Mouse (Mus musculus): ENCODE results near the gene Amigo3. TPM values are rescaled to one million over a fixed set of nuclear protein-coding genes. Genes with fewer than 3 reads are reported as not detected.

Amigo3 gene
- polyA plus RNA-seq, 1 experiment from 2014 or later = 2.3 TPM

GRCm38 (mm10) chr9:108027867-108028266 is 25.1 kb upstream of the Amigo3 start:
- H3K4me3 ChIP-seq (ENCODE audit: low read depth, low read length) = no peak overlapping the region
- no peaks in the 10 kb centered on the region for H3K9me3 ChIP-seq (ENCODE audit: control insufficient read depth, low read length)
- no peak overlapping the region for H3K9ac ChIP-seq (ENCODE audit: low read depth, low read length)
- no peaks in the 10 kb centered on the region for H3K4me1 ChIP-seq (replicated peaks; ENCODE audit: control insufficient read depth, insufficient read depth, low read length)
- no peaks in the 10 kb centered on the region for H3K27me3 ChIP-seq (replicated peaks; ENCODE audit: control insufficient read depth, insufficient read depth, low read length)
- no peak overlapping the region for H3K4me2 ChIP-seq
- DNase-seq (ENCODE audit: low spot score) (no peak), ATAC-seq (replicated peaks; ENCODE audit: low FRiP score) (no peak)
- no peak overlapping the region for H3K27ac ChIP-seq (ENCODE audit: low read depth, low read length)
- WGBS = 94% methylated on average over 3 of the region's 3 CpGs
- H3K36me3 ChIP-seq (ENCODE audit: control insufficient read depth, insufficient read depth, low read length) = peaks cover 35% of the 10 kb centered on the region

GRCm38 (mm10) chr9:108032126-108032525 is 20.8 kb upstream of the Amigo3 start:
- DNase-seq (ENCODE audit: low spot score) = no peak
- H3K4me1 ChIP-seq (replicated peaks; ENCODE audit: control insufficient read depth, insufficient read depth, low read length) = peaks cover 6% of the 10 kb centered on the region
- no peak for ATAC-seq (replicated peaks; ENCODE audit: low FRiP score)
- peaks cover 24% of the 10 kb centered on the region for H3K36me3 ChIP-seq (ENCODE audit: control insufficient read depth, insufficient read depth, low read length)
- no peak overlapping the region for H3K4me3 ChIP-seq (ENCODE audit: low read depth, low read length)
- no peak overlapping the region for H3K4me2 ChIP-seq
- no peaks in the 10 kb centered on the region for H3K9me3 ChIP-seq (ENCODE audit: control insufficient read depth, low read length)
- no peak overlapping the region for H3K27ac ChIP-seq (ENCODE audit: low read depth, low read length)
- no peak overlapping the region for H3K9ac ChIP-seq (ENCODE audit: low read depth, low read length)
- WGBS = 87% methylated on average over 5 of the region's 5 CpGs
- no peaks in the 10 kb centered on the region for H3K27me3 ChIP-seq (replicated peaks; ENCODE audit: control insufficient read depth, insufficient read depth, low read length)

- Histone ChIP-seq H3K27ac (ENCODE audit: low read depth, low read length) (no peak overlapping the region), H3K9ac (ENCODE audit: low read depth, low read length) (no peak overlapping the region), H3K27me3 (replicated peaks; ENCODE audit: control insufficient read depth, insufficient read depth, low read length) (no peaks in the 10 kb centered on the region), H3K4me2 (no peak overlapping the region), H3K36me3 (ENCODE audit: control insufficient read depth, insufficient read depth, low read length) (peaks cover 16% of the 10 kb centered on the region), H3K9me3 (ENCODE audit: control insufficient read depth, low read length) (no peaks in the 10 kb centered on the region), H3K4me3 (ENCODE audit: low read depth, low read length) (no peak overlapping the region), H3K4me1 (replicated peaks; ENCODE audit: control insufficient read depth, insufficient read depth, low read length) (peaks cover 6% of the 10 kb centered on the region)
- WGBS = 96% methylated on average over 2 of the region's 2 CpGs
- ATAC-seq (replicated peaks; ENCODE audit: low FRiP score) = 0 out of 2 replicates have a peak, but pooled peaks have one; percentile 36
- no peak for DNase-seq (ENCODE audit: low spot score)
Measured at GRCm38 (mm10) chr9:108035331-108036156, 17.4 kb upstream of the Amigo3 start.

- 92% methylated on average over 8 of the region's 8 CpGs for WGBS
- H3K4me1 ChIP-seq (replicated peaks; ENCODE audit: control insufficient read depth, insufficient read depth, low read length) = peaks cover 24% of the 10 kb centered on the region
- ATAC-seq (replicated peaks; ENCODE audit: low FRiP score) (no peak), DNase-seq (ENCODE audit: low spot score) (no peak)
- no peak overlapping the region for H3K27ac ChIP-seq (ENCODE audit: low read depth, low read length)
- no peak overlapping the region for H3K4me2 ChIP-seq
- H3K4me3 ChIP-seq (ENCODE audit: low read depth, low read length) = no peak overlapping the region
- H3K9me3 ChIP-seq (ENCODE audit: control insufficient read depth, low read length) = no peaks in the 10 kb centered on the region
- H3K27me3 ChIP-seq (replicated peaks; ENCODE audit: control insufficient read depth, insufficient read depth, low read length) = no peaks in the 10 kb centered on the region
- no peak overlapping the region for H3K9ac ChIP-seq (ENCODE audit: low read depth, low read length)
- H3K36me3 ChIP-seq (ENCODE audit: control insufficient read depth, insufficient read depth, low read length) = peaks cover 28% of the 10 kb centered on the region
Measured at GRCm38 (mm10) chr9:108044751-108045492, 8.0 kb upstream of the Amigo3 start.

GRCm38 (mm10) chr9:108046582-108046981 is 6.4 kb upstream of the Amigo3 start:
- no peak for ATAC-seq (replicated peaks; ENCODE audit: low FRiP score)
- no peak overlapping the region for H3K4me2 ChIP-seq
- H3K27ac ChIP-seq (ENCODE audit: low read depth, low read length) = no peak overlapping the region
- 93% methylated on average over 4 of the region's 4 CpGs for WGBS
- no peak overlapping the region for H3K9ac ChIP-seq (ENCODE audit: low read depth, low read length)
- no peaks in the 10 kb centered on the region for H3K9me3 ChIP-seq (ENCODE audit: control insufficient read depth, low read length)
- no peak for DNase-seq (ENCODE audit: low spot score)
- H3K4me3 ChIP-seq (ENCODE audit: low read depth, low read length) = no peak overlapping the region
- peaks cover 28% of the 10 kb centered on the region for H3K4me1 ChIP-seq (replicated peaks; ENCODE audit: control insufficient read depth, insufficient read depth, low read length)
- H3K27me3 ChIP-seq (replicated peaks; ENCODE audit: control insufficient read depth, insufficient read depth, low read length) = no peaks in the 10 kb centered on the region
- peaks cover 30% of the 10 kb centered on the region for H3K36me3 ChIP-seq (ENCODE audit: control insufficient read depth, insufficient read depth, low read length)

GRCm38 (mm10) chr9:108047601-108048565 is 5.1 kb upstream of the Amigo3 start:
- Histone ChIP-seq H3K4me2 (peak overlapping the region; percentile 68), H3K27me3 (replicated peaks; ENCODE audit: control insufficient read depth, insufficient read depth, low read length) (no peaks in the 10 kb centered on the region), H3K36me3 (ENCODE audit: control insufficient read depth, insufficient read depth, low read length) (peaks cover 27% of the 10 kb centered on the region), H3K27ac (ENCODE audit: low read depth, low read length) (peak overlapping the region; percentile 44), H3K9me3 (ENCODE audit: control insufficient read depth, low read length) (no peaks in the 10 kb centered on the region), H3K9ac (ENCODE audit: low read depth, low read length) (peak overlapping the region; percentile 42), H3K4me1 (replicated peaks; ENCODE audit: control insufficient read depth, insufficient read depth, low read length) (peaks cover 35% of the 10 kb centered on the region), H3K4me3 (ENCODE audit: low read depth, low read length) (peak overlapping the region; percentile 91)
- 45% methylated on average over 17 of the region's 17 CpGs for WGBS
- ATAC-seq (replicated peaks; ENCODE audit: low FRiP score) (no peak; the same call in 1 of the 2 replicates), DNase-seq (ENCODE audit: low spot score) (no peak)

- peak overlapping the region; percentile 68 for H3K4me2 ChIP-seq
- H3K36me3 ChIP-seq (ENCODE audit: control insufficient read depth, insufficient read depth, low read length) = peaks cover 28% of the 10 kb centered on the region
- peak overlapping the region; percentile 44 for H3K27ac ChIP-seq (ENCODE audit: low read depth, low read length)
- 1% methylated on average over 19 of the region's 19 CpGs for WGBS
- H3K9me3 ChIP-seq (ENCODE audit: control insufficient read depth, low read length) = no peaks in the 10 kb centered on the region
- H3K4me3 ChIP-seq (ENCODE audit: low read depth, low read length) = peak overlapping the region; percentile 91
- H3K9ac ChIP-seq (ENCODE audit: low read depth, low read length) = peak overlapping the region; percentile 42
- ATAC-seq (replicated peaks; ENCODE audit: low FRiP score) (peak; percentile 12), DNase-seq (ENCODE audit: low spot score) (no peak)
- H3K27me3 ChIP-seq (replicated peaks; ENCODE audit: control insufficient read depth, insufficient read depth, low read length) = no peaks in the 10 kb centered on the region
- peaks cover 41% of the 10 kb centered on the region for H3K4me1 ChIP-seq (replicated peaks; ENCODE audit: control insufficient read depth, insufficient read depth, low read length)
Measured at GRCm38 (mm10) chr9:108048566-108048955, 4.4 kb upstream of the Amigo3 start.

GRCm38 (mm10) chr9:108049016-108049455 is 3.9 kb upstream of the Amigo3 start, which contains the start of gene Gmppb:
Gene Gmppb (plus strand): TSS chr9:108049242.
- Histone ChIP-seq H3K4me2 (peak within 1 kb of the TSS; percentile 68), H3K27ac (ENCODE audit: low read depth, low read length) (peak within 1 kb of the TSS; percentile 52), H3K36me3 (ENCODE audit: control insufficient read depth, insufficient read depth, low read length) (peaks cover 29% of the 10 kb centered on the region), H3K27me3 (replicated peaks; ENCODE audit: control insufficient read depth, insufficient read depth, low read length) (no peaks in the 10 kb centered on the region), H3K4me1 (replicated peaks; ENCODE audit: control insufficient read depth, insufficient read depth, low read length) (peaks cover 41% of the 10 kb centered on the region), H3K9ac (ENCODE audit: low read depth, low read length) (peak within 1 kb of the TSS; percentile 79), H3K4me3 (ENCODE audit: low read depth, low read length) (peak within 1 kb of the TSS; percentile 91), H3K9me3 (ENCODE audit: control insufficient read depth, low read length) (no peaks in the 10 kb centered on the region)
- under 1% methylated on average over 37 of the region's 39 CpGs for WGBS
- ATAC-seq (replicated peaks; ENCODE audit: low FRiP score) (peak; percentile 92), DNase-seq (ENCODE audit: low spot score) (peak; percentile 91)
